Mouse (Mus musculus): ENCODE measurements around the gene Cpxm1.

The Cpxm1 gene

GRCm38 (mm10) chr2:130397186-130397985 is at the start of gene Cpxm1:
Gene Cpxm1 (minus strand): TSS chr2:130397574.
- DNase-seq, result peak; percentile 79

DNA sequence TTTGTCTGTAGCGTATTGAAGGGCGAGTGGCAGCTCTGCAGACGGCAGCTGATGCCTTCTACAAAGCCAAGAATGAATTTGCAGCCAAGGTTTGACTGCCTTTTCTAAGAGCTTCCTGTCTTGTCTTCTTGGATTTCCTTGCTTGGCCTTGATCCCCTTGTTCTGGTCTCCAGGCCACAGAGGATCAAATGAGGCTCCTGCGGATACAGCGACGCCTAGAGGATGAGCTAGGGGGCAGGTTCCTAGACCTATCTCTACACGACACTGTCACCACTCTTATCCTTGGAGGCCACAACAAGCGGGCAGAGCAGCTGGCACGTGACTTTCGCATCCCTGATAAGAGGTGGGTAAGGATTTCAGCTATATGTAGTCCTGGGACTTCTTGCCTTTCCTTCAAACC is 44.8 kb upstream of the Cpxm1 start:
- no peak for DNase-seq

DNA sequence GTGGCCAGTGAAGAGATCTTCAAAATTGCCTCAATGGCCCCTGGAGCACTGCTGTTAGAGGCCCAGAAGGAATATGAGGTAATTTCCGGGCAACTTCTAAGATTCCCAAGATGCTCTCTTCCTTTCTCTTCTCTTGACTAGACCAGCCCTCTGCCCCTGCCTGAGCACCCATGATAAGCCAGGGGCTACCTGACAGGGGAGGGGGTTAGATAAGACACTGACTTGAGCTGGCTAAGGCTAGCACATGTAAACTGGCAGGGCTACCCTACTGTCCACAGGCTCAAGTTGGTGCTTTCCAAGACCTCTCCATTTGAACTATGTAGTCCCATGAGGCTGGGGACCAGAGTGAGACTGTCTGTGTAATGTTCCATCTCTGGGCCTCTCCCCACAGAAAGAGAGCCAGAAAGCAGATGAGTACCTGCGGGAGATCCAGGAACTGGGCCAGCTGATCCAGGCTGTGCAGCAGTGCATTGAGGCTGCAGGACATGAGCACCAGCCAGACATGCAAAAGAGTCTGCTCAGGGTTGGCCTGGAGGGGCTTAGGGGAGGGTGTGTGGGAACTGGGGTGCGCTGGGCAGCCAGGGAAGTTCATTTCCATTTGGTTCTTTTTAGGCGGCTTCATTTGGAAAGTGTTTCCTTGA is 42.6 kb upstream of the Cpxm1 start:
- no peak for DNase-seq

DNA sequence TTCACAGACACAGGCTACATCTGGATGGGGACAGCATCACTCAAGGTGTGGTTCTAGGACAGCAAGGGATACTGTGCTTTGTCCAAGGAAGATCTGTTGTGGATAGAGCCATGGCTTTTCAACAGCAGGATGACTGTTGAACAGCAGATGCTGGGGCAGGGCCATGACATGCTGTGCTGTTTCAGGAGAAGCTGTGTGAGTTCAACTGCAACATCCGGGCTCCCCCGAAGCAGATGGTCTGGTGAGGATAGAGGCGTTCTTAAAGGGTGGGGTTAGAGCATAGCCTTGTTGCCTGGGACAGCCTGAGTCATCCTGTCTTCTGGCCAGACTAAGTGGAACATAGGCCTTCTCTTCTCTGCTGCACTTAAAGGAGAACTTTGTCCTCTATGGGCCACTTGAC is 41.5 kb upstream of the Cpxm1 start:
- no peak for DNase-seq

DNA sequence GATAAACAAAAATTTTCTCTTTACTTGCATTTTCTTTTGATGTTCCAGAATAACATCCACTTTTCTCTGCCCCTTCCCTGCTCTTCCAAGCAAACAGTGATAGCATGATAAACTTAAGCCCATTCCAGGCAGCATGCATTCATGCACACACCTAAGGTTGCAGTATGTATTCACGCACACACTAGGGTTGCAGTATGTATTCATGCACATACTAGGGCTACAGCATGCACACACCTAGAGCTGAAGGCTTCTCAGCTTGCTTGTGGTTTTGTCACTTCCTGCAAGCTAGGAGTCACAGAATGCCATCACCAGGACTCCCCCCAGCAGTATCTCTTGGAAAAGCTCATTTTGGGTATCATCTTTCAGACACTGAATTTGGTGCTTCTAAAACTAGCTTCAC is 39.4 kb upstream of the Cpxm1 start:
- DNase-seq, result no peak

DNA sequence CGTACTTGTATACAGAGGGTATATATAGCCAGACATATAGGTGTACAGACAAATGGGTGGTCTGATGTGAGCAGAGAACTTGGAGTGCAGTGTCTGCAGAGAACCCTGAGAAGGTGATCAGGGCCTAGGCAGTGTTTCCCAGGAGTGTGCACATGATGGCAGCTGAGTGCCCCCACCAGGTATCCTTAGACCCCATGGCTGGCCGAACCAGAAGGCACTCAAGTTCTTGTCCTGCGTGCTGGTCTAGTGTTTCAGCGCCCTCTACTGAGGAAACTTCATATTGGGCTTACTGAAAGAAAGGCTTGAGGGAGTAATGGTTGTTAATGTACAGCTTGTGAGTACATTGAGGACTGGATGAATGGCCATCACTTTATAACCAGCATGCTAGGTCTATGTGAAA is 35.8 kb upstream of the Cpxm1 start:
- peak; percentile 81 for DNase-seq

GRCm38 (mm10) chr2:130432157-130432556 is 34.8 kb upstream of the Cpxm1 start:
- DNase-seq, result no peak

- no peak for DNase-seq
Observed at GRCm38 (mm10) chr2:130430484-130430883, 33.1 kb upstream of the Cpxm1 start.

DNA sequence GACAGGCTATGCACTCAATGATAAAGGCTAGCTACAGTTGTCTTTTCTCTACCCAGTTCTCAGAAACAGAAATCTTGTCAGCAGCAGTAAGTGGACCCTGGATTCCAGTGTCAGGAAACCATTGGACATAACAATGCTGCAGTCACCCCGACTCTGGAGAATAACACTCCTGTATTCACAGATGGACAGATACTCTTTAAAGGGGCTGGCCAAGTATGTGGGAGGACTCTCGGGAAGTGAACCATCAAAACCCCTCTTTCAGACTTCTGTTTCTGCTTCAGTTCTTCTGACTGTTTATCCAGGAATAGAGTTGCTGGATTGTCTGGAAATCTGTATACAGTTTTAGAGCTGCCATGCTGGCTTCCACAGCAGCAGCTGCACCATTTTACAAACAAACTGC is 32.5 kb upstream of the Cpxm1 start:
- DNase-seq, result no peak

DNA sequence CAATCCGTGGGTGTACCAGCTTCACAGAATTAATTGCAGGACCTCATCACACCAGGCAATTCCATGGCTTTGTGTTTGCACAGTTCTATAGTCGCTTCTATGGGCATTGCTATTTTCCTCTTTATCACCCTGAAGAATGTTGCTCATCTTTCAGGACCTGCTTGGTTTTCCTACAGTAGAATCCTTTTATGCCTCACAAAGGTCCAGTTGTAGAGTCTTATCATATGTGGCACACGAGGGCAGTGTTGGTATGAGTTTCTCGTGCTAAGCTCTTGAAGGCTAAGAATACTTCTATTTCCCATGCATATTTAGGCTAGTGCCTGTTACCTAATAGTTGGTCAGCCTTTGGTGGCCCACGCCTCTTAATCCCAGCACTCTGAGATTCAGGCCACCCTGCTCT is 27.7 kb upstream of the Cpxm1 start:
- peak; percentile 26 for DNase-seq

DNA sequence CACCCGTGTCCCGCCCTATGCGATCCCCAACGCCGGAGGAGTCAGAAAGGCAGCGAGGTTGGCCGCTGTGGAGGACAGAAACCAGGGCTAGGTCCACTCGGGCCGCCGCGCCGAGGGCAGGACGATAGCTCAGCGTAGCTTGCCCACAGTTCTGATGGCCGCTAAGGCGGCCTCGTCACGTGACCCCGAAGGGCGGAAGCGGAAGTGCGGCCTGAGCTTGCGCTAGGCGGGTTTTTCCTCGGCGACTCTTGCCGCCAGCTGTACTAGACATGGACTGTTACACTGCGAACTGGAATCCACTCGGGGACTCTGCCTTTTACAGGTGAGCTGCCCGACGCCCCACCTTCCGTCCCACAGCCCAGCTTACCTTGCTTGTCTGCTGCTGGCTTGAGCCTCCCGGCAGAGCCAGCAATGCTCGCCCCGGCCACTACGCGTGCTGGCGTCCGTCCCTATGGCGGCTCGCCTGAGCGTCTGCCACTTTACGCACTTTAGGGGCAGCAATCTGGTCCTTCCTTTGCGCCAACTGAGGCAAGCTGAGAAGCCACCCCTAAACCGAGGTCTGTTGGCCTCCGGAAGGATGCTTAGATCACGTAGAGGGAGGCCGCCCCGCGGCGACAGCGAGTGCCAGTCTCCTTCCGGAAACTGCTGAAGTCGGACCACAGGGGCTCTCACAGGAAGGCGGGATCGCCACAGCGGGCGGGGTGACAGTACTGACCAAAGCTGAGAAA is 26.9 kb upstream of the Cpxm1 start, which contains the start of the genes Vps16 and Pced1a:
TSS of gene Vps16 (plus strand) at position 214 of the 728 bp plus-strand sequence.
TSS of gene Pced1a (minus strand) at position 576 of the 728 bp plus-strand sequence.
- DNase-seq, result peak; percentile 95

- DNase-seq, result peak; percentile 89
Observed at GRCm38 (mm10) chr2:130423397-130424125, 26.2 kb upstream of the Cpxm1 start.

DNA sequence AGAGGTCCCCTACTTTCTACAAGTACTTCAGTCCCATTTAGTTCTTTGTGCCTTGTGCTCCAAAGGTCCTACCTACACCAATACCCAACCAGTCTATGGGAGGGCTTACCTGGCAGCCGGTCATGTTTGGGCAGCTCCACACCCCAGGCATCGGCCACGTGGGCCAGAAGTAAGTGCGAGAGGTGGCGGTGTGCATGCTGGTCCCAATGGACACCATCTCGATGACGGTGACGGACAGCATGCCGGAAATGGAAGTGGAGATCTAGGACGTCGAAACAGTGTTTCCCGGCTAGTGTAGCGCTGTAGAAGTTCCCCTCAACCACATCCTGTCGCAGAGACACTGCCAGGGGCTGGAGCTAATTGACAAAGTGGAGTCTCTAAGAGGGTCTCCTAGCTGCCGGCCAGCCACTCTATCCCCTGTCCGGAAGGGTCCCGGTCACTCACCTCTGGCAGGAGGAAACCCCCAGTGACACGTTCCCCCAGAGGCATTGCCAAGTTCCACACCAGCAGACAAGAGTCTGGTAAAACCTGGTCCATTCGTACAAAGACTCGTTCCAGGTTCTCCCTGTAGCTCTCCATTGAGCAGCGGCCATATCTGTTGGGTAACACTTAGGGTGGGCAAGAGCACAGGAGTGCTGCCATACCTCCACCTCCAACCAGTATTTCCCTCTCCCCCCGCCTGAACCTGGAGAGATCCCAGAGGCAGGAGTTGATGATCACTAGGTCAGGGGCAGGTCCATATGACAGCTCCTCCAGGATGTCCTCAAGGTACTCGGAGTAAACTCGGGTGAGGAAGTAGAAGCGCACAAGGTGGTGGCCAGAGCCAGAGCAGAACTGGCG is 24.6 kb upstream of the Cpxm1 start:
- DNase-seq, result no peak

DNA sequence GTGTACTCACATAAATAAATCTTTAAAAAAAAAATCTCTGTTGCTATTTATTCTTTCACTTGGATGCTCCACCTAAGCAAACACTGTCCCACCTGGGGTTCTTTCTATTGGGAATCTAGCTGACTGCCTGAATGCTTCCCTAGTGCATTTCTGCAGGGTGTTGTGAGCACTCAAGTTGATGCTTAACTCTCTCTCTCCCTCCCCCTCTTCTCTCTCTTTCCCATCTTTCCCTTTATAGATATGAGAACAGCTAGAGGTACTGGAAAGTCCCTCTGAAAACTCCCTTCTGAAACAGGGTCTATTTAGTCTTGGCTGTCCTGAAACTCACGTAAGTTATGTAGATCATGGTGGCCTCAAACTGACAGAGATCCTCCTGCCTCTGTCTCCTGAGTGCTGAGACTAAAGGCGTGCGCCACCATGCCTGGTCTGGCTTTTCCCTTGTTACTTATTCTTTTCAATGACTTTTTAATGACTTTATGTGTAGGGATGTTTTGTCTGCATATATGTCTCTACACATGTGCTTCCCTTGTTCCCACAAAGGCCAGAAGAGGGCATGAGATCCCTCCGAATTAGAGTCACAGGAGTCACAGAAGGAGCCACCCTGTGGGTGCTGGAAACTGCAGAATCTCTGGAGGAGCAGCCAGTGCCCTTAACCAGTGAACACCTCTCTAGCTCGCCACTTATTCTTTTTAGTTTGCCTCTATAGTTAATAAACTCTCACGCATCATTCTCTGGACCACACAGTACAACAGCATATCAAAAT is 16.9 kb upstream of the Cpxm1 start:
- peak; percentile 13 for DNase-seq

- DNase-seq, result no peak
Observed at GRCm38 (mm10) chr2:130412775-130413174, 15.4 kb upstream of the Cpxm1 start.

DNA sequence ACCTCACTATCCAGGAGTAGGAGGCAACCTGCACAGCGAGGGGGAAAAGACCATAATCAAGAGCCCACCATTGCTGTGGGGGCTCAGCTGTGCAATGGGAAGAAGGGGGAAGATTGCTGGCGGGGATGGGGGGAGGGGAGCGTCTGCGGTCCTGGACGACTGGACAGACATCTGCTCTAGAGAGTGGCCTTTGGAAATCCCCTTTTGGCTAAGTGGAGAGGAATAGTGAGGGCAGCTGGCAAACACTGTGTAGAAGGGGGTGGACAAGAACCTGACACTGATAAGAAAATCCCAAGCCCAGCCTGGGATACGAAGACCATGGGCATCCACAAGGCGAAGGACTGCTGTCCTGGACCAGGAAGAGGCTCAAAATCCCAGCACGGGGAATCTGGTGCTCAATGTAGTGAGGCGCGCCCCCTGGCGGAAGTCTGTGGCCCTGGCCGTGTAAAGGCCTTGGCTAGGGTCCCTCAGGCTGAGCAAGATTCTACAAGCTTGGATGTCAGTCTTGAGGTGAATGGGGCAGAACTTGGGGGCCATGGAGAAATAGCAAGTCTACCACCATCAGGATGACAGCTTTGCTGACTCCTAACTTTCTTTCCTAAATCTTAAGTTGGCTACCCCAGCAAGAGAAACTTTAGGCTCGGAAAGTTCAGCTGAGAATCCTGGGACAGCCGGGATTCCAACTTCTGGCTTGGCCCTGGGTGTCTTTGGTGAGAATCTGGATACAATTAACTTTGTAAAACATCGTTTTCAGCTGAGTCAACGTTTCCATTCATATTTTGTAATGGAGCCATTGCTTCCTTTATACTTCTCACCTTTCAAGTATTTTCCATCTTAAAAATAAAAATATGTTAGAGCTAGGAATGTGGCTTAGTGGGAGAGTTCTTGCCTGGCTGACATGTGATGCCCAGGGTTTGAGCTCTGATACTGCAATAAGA is 14.5 kb upstream of the Cpxm1 start:
- DNase-seq, result peak; percentile 86

GRCm38 (mm10) chr2:130408194-130408593 is 10.8 kb upstream of the Cpxm1 start:
- peak; percentile 62 for DNase-seq

GRCm38 (mm10) chr2:130406178-130406577 is 8.8 kb upstream of the Cpxm1 start, which contains the start of gene Tmem239:
Gene Tmem239 (plus strand): TSS chr2:130406478.
- no peak for DNase-seq

- no peak for DNase-seq
Observed at GRCm38 (mm10) chr2:130404939-130405338, 7.6 kb upstream of the Cpxm1 start, which contains the start of the genes Gm28372 and 1700020A23Rik. Gene Gm28372 (plus strand): TSS chr2:130405239. Gene 1700020A23Rik (plus strand): TSS chr2:130405259.

- DNase-seq, result no peak
Observed at GRCm38 (mm10) chr2:130401891-130402290, 4.5 kb upstream of the Cpxm1 start.

Data from retina, postnatal 1 day (tissue).